Mouse (Mus musculus) urinary bladder, postnatal 4 days (tissue): ENCODE measurements around the gene Ctu2.

ENCODE experiments used
- DNase-seq, 2 experiments: peaks; one replicate each; pipeline ENCODE4 v3.0.0; 2021 to 2022; ENCODE audit warnings: low spot score in 2 of 2

The Ctu2 gene

GRCm38 (mm10) chr8:122475580-122476320 lies at the start of gene Ctu2, which contains the start of gene Rnf166:
Gene Ctu2 (plus strand): TSS chr8:122476143.
Gene Rnf166 (minus strand): TSS chr8:122476064.
- DNase-seq, result peak; percentile 92 to 95

GRCm38 (mm10) chr8:122426145-122426544 lies 49.8 kb upstream of the Ctu2 start:
- DNase-seq, result no peak

- DNase-seq, result no peak
Observed at GRCm38 (mm10) chr8:122427607-122428006, 48.3 kb upstream of the Ctu2 start.

GRCm38 (mm10) chr8:122428163-122428562 lies 47.8 kb upstream of the Ctu2 start:
- DNase-seq, result no peak

- no peak for DNase-seq
Observed at GRCm38 (mm10) chr8:122430058-122430636, 45.8 kb upstream of the Ctu2 start.

GRCm38 (mm10) chr8:122430646-122431045 lies 45.3 kb upstream of the Ctu2 start:
- no peak for DNase-seq

GRCm38 (mm10) chr8:122431694-122432442 lies 44.1 kb upstream of the Ctu2 start:
- DNase-seq, result no peak

GRCm38 (mm10) chr8:122432443-122433268 lies 43.3 kb upstream of the Ctu2 start, which contains the start of gene Cyba:
Gene Cyba (minus strand): TSS chr8:122432930.
- peak; percentile 74 to 79 for DNase-seq

GRCm38 (mm10) chr8:122433269-122433905 lies 42.6 kb upstream of the Ctu2 start:
- no peak for DNase-seq

GRCm38 (mm10) chr8:122435375-122435774 lies 40.6 kb upstream of the Ctu2 start:
- DNase-seq, result no peak

- DNase-seq, result no peak
Observed at GRCm38 (mm10) chr8:122436146-122436545, 39.8 kb upstream of the Ctu2 start.

GRCm38 (mm10) chr8:122436586-122437125 lies 39.3 kb upstream of the Ctu2 start:
- DNase-seq, result no peak

GRCm38 (mm10) chr8:122437708-122438331 lies 38.1 kb upstream of the Ctu2 start:
- DNase-seq, result no peak

- DNase-seq, result no peak
Observed at GRCm38 (mm10) chr8:122439336-122439735, 36.6 kb upstream of the Ctu2 start.

GRCm38 (mm10) chr8:122441326-122441725 lies 34.6 kb upstream of the Ctu2 start:
- no peak for DNase-seq

GRCm38 (mm10) chr8:122442356-122442755 lies 33.6 kb upstream of the Ctu2 start:
- DNase-seq, result no peak

- DNase-seq, result no peak
Observed at GRCm38 (mm10) chr8:122442781-122443180, 33.2 kb upstream of the Ctu2 start.

GRCm38 (mm10) chr8:122443262-122444006 lies 32.5 kb upstream of the Ctu2 start, which contains the start of gene Mvd:
Gene Mvd (minus strand): TSS chr8:122443422.
- DNase-seq, result peak; percentile 98 to 100

- DNase-seq, result peak; percentile 74 to 87
Observed at GRCm38 (mm10) chr8:122444058-122444748, 31.7 kb upstream of the Ctu2 start.
